Mouse (Mus musculus): ENCODE data around the gene Pias1.

Pias1 gene

DNA sequence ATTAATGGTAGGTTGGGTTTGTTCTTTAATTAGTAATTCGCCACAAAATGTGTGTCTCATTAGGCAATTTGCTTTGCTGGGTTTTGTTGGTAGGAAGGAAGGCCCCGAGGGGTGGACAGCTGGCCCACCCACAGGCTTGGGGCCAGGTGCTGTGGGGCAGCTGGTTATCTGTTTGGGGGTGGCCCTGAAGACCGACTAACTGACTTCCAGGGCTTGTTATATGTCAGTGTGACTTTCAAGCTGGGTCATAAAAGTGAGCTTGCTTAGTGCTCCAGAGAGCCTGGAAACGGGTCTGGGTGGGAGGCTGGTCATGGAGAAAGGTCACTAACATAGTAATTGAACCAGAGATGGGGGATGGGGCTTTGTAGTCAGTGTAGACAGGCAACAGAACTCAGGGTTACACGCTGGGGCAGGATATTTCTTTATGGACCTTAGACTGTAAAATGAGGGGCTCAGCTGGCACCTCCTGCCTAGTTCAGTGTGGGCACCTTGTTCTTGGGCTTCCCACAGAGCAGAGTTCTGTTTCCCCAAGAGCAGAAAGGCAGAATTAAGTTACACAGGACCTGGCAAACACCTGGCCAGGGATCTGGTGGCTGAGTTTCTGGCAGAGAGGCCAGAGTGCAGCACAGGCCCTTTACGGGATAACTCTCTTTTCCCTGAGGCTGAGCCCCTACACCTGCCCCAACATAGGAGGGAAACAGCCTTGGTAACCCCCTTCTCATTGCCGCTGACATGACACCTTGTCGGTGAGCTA is 129.3 kb downstream of the Pias1 start:
- DNase-seq (ENCODE audit: extremely low read depth, low read depth) = no peak

DNA sequence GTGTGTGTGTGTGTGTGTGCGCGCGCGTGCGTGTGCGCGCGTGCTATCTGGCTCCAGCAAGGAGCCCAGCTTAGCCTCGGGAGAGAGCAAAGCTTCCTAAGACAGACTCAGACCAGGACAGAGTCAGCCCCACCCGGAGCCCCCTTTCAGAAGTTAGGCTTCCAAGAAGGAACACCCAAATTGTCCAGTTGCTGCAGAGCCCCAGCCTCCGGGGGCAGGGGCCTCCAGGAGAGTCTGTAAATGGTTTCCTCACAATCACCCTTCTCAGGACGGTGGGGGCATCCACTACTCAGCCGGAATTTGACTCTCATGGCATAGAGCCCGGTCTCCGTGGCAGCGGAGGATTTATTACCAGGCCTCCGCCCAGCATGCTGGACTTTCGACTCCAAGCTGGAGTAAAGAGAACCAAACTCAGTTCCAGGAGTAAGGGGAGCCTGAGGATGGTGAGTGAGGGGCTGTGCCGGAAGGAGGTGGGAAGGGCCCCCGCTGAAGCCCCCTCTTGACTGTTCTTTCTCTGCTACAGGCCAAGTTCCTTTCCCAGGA is 129.9 kb downstream of the Pias1 start, which contains the start of gene Calml4:
Gene Calml4 (plus strand): TSS at position 362 of the 543 bp plus-strand sequence.
- no peak for DNase-seq (ENCODE audit: extremely low read depth, low read depth)

DNA sequence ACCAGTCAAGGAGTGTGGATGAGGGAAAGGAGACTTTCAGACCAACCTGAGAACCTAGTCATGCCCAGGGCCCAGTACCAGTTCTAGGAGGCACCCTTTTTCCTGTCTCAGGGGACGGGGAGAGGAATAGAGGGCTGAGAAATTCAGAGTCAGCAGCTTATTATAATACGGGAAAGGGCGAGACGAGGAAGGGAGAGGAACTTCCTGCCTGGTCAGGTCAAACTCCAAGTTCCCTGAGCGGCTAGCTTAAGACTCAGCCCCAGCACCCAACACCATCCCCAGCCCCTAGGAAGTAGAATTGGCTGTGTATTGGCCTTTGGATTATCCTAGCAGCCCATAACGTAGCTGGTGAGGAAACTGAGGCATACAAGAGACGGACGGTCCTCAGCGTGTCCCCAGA is 130.5 kb downstream of the Pias1 start:
- no peak for DNase-seq (ENCODE audit: extremely low read depth, low read depth)

DNA sequence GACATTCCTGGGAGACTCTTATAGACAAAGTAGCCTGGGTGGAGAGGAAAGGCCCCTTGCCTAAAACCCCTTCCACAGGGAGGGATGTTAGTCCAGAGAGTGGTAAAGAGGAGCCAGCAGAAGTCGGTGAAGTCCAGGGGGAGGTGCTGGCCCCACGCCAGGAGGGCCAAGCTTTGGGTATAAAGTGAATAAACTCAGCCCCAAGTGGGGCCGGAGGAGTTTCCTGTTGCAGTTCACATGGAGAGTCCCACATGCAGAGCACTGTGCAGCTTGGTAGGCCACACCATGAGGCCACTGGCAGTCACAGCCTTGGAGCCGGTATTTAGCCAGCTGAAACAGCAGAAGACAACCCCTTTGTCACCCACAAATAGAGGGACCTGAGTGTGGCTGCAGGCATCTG is 133.2 kb downstream of the Pias1 start:
- no peak for DNase-seq (ENCODE audit: extremely low read depth, low read depth)

DNA sequence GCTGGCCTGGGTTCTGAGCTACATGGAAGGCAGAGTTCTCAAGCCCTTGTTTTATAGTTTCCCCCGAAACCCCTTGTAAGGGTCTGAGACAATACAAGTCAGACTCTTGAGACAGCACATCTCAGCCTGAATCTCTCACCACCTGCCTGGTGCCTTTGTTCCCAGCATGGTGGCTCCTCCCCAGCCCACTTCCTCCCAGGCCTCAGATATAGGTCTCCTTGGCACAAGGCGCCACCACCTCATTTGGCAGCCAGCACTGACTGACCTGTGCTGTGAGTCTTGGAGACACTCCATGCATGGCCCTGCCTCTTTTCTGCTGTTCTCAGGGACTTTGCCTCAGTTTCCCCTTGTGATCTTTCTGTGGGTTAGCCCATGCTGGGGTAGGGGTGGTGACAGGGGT is 136.2 kb downstream of the Pias1 start:
- DNase-seq (ENCODE audit: extremely low read depth, low read depth) = no peak

DNA sequence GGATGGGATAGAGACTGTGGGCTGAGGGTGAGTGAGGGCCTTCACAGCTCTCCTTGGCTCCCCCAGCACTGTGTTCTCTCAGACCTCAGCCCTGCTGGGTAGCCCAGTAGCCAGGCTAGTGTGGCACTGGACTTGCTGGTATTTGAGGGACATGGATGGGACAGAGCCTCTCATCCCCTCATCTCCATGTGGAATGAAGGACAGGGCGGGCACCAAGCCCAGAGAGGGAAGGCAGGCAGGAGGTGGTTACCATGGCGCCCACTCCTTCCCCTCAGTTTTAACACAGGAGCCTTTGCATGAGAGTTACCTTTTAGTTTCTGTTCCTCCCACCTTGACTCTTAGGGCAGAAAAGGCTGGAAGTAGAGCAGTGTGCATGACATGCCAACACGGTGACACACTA is 139.1 kb downstream of the Pias1 start:
- no peak for DNase-seq (ENCODE audit: extremely low read depth, low read depth)

DNA sequence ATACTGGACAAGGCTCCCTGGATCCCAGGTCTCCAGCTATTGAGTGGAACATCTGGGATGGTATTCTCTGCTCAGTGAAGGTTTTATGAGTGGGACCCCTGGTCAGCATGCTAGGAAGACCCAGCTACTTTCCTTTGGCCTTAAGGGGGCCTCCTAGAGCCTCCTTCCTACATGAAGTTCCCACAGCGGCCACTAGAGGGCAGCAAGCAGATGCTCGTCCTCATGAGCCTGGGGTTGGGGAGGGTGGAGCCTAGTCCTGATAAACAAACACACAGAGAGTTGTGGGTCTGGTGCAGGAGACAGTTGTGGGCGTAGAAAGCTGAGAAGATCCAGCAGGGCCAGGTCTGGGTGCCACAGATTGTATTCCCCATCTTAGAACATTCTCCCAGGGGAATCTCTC is 140.0 kb downstream of the Pias1 start:
- DNase-seq (ENCODE audit: extremely low read depth, low read depth) = peak; percentile 55

DNA sequence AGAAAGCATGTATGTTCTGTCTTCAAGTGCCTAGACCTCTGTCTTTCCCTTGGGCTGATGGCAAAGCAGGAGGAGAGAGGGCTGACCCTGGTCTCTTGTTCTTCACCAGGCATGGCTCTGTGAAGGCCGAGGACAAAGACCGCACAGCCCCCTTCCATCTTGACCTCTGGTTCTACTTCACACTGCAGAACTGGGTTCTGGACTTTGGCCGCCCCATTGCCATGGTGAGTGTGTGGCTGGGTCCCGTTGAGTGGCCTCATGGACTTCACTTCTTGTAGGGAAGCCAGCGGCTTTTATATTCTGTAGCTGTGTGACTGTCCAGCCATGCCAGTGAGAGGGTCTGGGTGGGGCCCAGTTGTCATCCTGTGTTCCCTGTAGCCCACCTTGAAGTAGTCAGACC is 143.3 kb downstream of the Pias1 start:
- DNase-seq (ENCODE audit: extremely low read depth, low read depth) = no peak

DNA sequence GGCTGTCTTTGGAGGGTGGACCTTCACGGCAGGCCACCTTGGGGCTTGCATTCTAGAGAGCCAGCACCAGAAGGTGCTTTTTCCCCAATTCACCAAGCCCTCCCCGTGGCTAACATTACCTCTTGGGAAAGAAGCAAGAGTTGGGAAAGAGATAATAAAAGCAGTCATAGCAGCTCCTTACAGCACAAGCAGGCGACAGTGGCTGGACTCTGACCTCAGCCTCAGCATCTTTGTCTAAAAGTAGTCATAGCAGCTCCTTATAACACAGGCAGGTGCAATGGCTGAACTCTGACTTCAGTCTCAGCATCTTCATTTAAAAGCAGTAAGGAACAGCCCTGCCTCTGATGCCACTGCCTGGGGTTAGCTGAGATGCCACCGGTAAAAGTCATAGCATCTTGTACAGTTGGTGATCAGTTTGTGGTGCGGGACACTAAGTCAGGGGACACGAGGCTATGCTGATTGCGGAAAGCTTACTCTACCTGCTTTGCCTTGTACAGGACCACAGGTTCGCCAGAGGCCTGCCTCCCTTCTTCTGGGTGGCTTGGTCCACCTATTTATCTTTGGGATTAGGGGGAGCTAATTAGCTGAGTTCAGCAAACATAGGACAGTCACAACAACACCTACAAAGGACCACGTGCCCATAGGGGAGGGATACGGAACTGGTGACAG is 144.2 kb downstream of the Pias1 start:
- no peak for DNase-seq (ENCODE audit: extremely low read depth, low read depth)

DNA sequence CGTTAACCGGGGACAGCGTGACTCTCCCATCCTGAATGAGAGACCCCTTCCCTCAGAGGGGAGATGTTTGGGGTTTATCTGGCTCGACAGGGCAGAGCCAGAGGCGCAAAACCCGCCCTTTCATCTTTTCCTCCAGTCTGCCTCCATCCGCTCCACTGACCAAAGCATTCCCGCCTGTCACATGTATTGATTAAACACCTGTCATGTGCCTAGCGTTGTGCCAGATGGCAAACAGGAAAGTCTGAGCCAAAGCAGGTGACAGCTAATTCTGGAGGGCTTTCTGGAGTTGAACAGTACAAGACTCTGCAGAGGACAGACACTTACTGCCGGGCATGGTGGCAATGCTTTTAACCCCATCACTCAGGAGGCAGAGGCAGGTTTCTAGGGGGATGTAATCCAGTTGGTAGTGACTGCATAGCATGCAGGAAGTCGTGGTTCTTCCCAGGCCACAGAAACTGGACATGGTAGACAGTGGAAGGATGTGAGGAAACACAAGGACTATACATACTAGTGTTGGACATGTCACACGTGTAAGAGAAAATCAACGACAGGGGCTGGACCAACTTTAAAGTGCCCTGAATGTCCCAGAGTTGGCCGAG is 148.5 kb downstream of the Pias1 start:
- DNase-seq (ENCODE audit: extremely low read depth, low read depth) = no peak

DNA sequence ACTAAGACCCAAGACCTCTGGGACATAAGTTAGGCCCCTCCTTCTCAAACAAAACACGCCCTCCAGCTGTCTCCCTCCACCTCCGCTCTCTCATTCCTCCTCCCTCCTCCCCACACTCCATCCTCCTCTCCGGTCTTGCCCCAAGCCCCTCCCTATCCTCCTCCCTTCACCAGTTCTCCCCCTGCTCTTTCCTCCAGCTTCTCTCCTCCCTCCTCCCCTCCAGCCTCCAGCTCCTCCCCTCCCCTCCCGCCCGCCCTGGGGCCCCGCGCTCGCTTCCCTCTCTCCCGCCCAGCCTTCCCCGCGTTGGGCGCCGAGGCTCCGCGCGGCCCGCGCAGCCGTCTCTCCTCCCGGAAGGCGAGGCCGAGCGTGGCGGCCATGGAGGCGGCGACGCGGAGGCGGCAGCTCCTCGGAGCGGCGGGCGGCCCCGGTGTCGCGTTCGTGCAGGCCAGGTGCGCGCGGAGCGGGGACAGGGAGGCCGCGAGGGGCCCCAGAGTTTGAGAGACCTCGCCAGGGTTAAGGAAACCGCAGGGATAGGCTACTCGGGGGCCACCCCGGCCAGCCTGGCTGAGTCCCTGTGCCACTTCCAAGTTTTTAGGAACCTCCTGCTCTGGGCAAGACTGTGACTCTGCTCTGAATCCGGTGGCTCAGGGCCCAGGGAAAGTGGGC is 149.1 kb downstream of the Pias1 start, which contains the start of gene Cln6:
Gene Cln6 (plus strand): TSS at position 280 of the 666 bp plus-strand sequence.
- peak; percentile 93 for DNase-seq (ENCODE audit: extremely low read depth, low read depth)

DNA sequence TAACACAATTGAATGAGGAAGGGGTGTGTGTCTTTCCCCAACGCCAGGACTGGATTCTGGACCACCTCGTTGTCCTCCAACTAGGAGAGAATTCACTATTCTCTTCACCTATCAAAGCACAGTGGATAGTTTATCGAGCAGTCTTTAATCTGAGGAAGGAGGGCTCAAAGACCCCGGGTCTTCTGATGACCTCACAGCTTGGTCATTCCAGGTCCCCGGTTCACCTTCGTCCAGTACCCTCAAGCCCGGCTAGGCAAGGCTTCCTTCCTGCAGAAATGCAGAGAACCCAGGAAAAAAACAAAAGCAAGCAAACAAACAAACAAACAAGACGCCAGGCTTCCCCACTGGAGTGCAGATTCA is 149.6 kb downstream of the Pias1 start:
- DNase-seq (ENCODE audit: extremely low read depth, low read depth) = no peak

DNA sequence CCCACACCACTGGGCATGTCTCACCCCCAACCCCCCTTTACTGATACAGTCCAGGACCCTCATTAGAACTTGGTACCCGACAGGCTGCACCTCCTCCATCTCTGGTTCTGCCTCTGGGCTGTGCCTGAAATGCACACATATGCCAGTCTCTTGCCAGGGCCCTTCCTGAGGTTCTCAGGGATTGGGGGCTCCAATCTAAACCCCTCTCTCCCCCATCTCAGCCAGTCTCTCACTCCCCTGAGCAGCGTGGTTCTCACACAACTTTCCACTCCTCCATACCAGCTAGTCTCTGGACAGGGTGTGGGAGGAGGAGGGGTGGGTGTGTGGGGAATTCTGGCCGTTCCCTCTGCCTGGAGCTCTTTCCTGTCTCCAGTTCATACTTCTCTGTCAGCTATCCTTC is 150.1 kb downstream of the Pias1 start:
- no peak for DNase-seq (ENCODE audit: extremely low read depth, low read depth)

DNA sequence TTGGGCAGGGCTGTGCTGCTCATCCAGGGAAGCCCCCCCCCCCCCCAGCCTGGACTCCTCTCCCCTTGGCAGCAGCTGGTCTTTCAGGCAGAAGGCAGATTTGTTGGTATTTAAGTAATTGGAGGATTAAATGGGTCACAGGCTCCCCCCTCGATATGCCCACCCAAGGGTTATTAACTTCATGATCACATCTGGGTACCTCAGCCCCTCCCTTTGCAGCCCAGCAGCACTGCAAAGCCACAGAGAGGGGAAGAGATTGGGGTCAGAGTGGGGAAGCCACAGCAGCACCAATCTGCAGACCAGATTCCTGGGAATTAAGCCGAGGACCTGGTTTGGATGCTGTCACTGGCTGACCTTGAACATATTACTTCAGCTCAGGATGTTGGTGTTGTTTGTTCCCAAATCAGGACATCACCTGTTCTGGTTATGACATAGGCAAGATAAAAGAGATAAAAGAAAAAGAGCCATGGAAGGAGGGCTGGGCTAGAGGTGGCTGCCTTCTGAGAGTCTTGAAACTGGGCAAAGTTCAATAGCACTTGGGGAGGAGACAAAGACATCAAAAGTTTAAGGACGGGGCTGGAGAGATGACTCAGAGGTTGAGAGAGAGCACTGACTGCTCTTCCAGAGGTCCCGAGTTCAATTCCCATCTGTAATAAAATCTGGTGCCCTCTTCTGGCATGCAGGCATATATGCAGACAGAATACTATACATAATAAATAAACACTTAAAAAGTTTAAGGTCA is 151.8 kb downstream of the Pias1 start:
- no peak for DNase-seq (ENCODE audit: extremely low read depth, low read depth)

DNA sequence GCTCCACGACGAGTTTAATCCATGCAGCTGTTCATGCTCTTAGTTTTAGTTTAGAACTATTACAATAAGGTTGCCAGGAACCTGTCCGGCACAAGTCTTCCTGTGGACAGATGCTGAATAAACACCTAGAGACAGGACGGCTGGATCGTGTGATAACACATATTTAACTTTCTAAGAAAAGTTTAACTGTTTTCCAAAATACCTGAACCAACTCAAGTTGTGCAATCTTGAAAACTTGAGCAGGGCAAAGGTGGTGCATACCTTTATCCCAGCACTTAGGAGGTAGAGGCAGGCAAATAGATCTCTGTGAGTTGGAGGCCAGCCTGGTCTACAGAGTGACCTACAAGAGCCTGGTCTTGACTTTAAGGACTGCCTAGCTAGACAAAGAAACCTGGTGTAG is 152.8 kb downstream of the Pias1 start:
- DNase-seq (ENCODE audit: extremely low read depth, low read depth) = no peak

DNA sequence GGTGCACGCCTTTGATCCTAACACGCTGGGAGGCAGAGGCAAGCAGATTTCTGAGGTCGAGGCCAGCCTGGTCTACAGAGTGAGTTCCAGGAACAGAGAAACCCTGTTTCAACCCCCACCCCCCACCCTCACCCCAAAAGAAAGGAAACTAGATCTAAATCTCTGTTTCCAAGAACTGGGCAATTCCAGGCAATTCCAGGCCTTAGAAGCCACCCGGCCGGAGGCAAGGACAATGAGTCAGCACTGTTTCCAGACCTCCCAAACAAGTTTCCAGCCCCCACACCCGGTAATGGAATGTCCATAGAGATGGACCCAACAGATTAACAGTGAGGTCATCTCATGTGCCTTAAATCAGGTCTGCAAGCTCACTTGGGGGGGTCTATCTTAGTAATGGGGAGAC is 157.8 kb downstream of the Pias1 start:
- no peak for DNase-seq (ENCODE audit: extremely low read depth, low read depth)

DNA sequence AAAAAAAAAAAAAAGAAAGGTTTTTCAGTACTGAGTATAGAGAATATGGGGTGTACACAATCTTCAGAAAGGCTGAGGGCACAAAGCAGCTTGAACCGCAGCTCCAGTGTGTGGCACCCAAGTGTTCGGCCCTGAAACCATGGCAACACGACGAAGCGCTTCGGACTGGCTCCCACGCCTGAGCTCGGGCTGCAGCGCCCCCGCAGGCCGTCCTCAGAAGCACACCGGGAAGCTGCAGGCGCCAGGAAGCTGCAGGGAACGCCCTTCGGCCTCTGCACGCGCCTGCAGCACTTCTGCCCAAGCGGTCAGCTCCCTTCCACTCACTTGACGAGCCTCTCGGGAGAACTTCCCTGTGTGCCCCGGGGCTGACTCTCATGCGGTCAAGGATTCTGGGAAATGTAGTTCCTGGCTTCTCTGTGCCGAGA is 159.1 kb downstream of the Pias1 start:
- DNase-seq (ENCODE audit: extremely low read depth, low read depth) = peak; percentile 90
